Mouse (Mus musculus): ENCODE results near the gene Alg6. TPM values are rescaled to one million over a fixed set of nuclear protein-coding genes. Genes with fewer than 3 reads are reported as not detected.

Alg6 gene
- polyA plus RNA-seq, 1 experiment from 2014 or later, result 8.7 TPM

DNA sequence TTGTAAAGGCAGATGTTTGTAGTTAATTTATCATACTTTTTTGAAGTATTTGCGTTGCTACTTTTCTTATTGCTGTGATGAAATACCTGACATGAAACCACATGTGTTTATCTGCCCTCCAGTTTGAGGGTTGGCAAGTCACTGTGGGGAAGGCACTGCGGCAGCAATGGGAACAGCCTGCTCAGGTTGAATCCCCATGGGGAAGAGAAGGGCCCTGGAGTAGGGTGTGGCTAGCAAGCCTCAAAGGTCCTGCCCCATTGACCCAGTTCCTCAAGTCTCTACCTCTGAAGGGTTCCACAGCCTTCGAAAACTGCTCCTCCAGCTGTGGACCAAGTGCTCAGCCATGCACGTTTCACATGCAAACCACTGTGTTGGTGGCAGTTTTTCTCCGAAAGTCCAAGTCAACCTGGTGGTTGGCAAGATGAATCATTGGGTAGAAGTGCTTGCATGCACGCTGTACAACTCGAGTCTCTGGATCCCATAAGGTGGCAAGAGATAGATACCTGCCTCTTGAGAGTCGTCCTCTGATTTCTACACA, 10.5 kb downstream of the Alg6 start:
- no peak for ATAC-seq (ENCODE audit: extremely low read depth, insufficient number of reproducible peaks, low FRiP score, low TSS enrichment)
- Histone ChIP-seq H3K4me1 (no peaks in the 10 kb centered on the region), H3K4me2 (no peak overlapping the region), H3K36me3 (peaks cover 56% of the 10 kb centered on the region), H3K4me3 (no peak overlapping the region), H3K9me3 (peaks cover 14% of the 10 kb centered on the region), H3K9ac (no peak overlapping the region), H3K27me3 (replicated peaks) (no peaks in the 10 kb centered on the region), H3K27ac (replicated peaks) (no peak overlapping the region)
- WGBS, result 87% methylated on average over 8 of the region's 8 CpGs

DNA sequence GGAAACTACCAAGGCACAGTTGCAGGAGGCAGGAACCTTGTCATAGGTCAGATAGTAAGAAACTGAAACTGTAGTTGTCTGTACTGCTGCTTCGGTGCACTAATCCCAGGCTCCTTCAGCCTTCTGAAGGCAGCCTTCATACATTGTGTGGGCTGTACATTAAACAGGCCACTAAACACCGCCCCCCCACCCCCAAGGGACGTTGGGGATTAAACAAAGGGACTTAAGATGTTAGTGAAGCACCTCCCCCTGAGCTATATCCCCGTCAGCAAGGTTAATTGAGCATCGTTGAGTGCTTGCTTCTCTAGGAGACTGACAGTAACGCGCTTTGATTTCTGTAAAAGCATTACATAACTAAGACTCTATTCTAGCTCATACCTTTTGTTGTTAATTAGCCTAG, 24.4 kb downstream of the Alg6 start:
- WGBS, result 70% methylated on average over 7 of the region's 7 CpGs
- H3K9me3 ChIP-seq, result no peaks in the 10 kb centered on the region
- ATAC-seq (ENCODE audit: extremely low read depth, insufficient number of reproducible peaks, low FRiP score, low TSS enrichment), result no peak

DNA sequence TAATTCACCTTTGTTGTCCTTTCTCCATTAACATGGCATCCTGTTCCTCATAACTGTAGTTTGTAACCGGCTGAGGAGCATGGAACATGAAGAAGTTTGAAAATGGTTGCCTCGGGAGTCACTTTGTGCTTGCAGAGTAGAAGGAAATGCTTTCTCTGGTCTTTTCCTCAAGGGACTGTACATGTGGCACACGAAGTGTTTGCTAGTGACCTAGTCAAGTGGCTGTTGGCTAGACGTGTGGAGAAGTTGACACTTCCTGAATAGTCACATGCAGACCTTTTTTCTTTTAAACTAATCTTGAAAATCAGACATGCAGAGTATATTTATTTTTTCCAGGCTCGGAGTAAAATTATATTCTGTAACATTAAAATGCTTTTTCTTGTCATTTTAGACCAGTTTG, 37.0 kb downstream of the Alg6 start:
- Histone ChIP-seq H3K4me1 (no peaks in the 10 kb centered on the region), H3K9me3 (no peaks in the 10 kb centered on the region), H3K4me2 (no peak overlapping the region), H3K4me3 (no peak overlapping the region), H3K36me3 (peaks cover 31% of the 10 kb centered on the region), H3K27me3 (replicated peaks) (no peaks in the 10 kb centered on the region), H3K27ac (replicated peaks) (no peak overlapping the region), H3K9ac (no peak overlapping the region)
- WGBS, result 74% methylated on average over 5 of the region's 5 CpGs
- no peak for ATAC-seq (ENCODE audit: extremely low read depth, insufficient number of reproducible peaks, low FRiP score, low TSS enrichment)

More for the DNA sequence above, 24.4 kb downstream of the Alg6 start:
- Histone ChIP-seq H3K4me3 (no peak overlapping the region), H3K27ac (replicated peaks) (no peak overlapping the region), H3K4me1 (no peaks in the 10 kb centered on the region), H3K4me2 (no peak overlapping the region), H3K9ac (no peak overlapping the region), H3K27me3 (replicated peaks) (no peaks in the 10 kb centered on the region), H3K36me3 (peaks cover 4% of the 10 kb centered on the region; the same call in 1 of the 2 replicates)

DNA sequence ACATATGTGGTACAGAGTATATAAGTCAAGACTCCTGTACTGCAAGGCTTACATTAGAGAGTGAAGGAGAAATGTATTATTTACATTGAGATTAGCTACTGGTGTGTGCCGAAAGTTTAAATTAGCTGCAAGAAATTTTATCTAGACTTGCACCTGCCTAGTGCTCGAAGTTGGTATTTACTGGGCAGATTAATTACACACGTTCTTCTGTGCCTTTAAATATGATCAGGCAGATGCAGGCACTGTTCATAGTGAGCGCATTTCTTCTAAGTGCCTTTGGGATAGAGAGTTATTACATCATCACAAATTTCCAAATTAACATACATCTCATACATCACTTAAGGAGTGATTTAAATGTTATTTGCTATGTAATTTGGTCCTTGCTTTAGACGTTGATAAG, 50.8 kb downstream of the Alg6 start:
- Histone ChIP-seq H3K9me3 (no peaks in the 10 kb centered on the region), H3K4me1 (no peaks in the 10 kb centered on the region), H3K9ac (no peak overlapping the region), H3K27me3 (replicated peaks) (no peaks in the 10 kb centered on the region), H3K4me2 (no peak overlapping the region), H3K4me3 (no peak overlapping the region), H3K27ac (replicated peaks) (no peak overlapping the region), H3K36me3 (no peaks in the 10 kb centered on the region)
- 74% methylated on average over 5 of the region's 5 CpGs for WGBS
- no peak for ATAC-seq (ENCODE audit: extremely low read depth, insufficient number of reproducible peaks, low FRiP score, low TSS enrichment)

DNA sequence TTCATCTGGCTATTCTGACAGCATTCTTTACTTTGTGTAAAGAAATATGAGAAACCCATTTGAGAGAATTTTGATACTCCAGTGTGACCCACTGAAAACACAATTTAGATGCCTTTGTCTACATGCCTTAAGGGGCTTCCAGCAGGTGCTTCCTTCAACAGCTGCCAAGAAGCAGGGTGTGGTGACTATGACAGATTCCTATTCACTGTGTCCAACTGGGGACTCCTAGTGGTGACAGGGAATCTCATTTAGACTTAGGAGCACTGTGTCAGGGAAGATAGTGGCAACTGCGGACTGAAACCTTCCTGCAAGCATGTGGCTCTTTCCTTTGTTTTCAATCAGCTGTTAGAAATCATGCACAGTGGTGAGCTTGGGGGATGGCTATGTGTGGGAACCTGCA, 51.3 kb downstream of the Alg6 start:
- Histone ChIP-seq H3K36me3 (no peaks in the 10 kb centered on the region), H3K4me2 (no peak overlapping the region), H3K9me3 (no peaks in the 10 kb centered on the region), H3K27ac (replicated peaks) (no peak overlapping the region), H3K9ac (no peak overlapping the region), H3K27me3 (replicated peaks) (no peaks in the 10 kb centered on the region), H3K4me3 (no peak overlapping the region), H3K4me1 (no peaks in the 10 kb centered on the region)
- WGBS, result 31% methylated on average over 1 of the region's 1 CpGs
- no peak for ATAC-seq (ENCODE audit: extremely low read depth, insufficient number of reproducible peaks, low FRiP score, low TSS enrichment)

DNA sequence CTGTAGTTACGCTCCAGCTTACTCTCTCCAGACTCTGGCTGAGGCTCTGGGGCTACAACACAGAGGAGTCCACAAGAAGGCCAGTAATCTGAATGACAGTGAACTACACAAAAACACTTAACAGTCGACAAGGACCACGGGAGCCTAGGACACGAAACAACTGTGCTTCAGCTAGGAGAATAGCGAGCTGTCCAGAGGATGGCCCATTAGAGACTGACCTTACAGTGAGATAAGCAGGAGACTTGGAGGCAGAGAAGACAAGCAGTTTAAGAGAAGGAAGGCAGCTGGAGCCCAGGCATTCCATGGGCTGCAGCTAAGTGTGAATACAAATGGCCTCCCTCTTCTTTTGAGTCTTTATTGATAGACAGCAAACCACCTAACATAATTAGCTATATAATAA, 55.1 kb downstream of the Alg6 start:
- Histone ChIP-seq H3K4me1 (no peaks in the 10 kb centered on the region), H3K27me3 (replicated peaks) (no peaks in the 10 kb centered on the region), H3K9me3 (no peaks in the 10 kb centered on the region), H3K4me2 (no peak overlapping the region), H3K36me3 (no peaks in the 10 kb centered on the region), H3K9ac (no peak overlapping the region), H3K27ac (replicated peaks) (no peak overlapping the region), H3K4me3 (no peak overlapping the region)
- WGBS, result 66% methylated on average over 5 of the region's 5 CpGs
- ATAC-seq (ENCODE audit: extremely low read depth, insufficient number of reproducible peaks, low FRiP score, low TSS enrichment), result no peak

DNA sequence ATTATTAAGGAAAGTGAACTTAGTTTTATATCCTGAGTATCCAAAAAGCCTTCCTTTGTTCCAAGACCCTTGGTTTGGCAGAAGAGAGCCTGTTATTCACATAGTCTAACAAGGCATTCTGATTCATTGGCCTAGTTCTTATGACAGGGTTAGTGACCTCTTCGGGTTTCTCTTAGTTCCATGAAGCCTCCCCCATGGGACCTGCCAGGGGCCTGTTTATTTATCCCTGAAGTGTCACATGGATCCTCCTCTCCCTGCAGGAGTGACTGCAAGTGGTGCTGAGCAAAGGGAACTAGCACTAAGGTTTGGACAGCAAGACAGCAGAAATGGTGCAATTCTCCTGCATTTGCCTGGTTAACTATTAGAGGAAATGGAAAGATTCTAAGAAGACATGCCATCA, 57.6 kb downstream of the Alg6 start:
- H3K4me1 ChIP-seq, result no peaks in the 10 kb centered on the region
- H3K4me3 ChIP-seq, result no peak overlapping the region
- no peak overlapping the region for H3K4me2 ChIP-seq
- no peak overlapping the region for H3K27ac ChIP-seq (replicated peaks)
- ATAC-seq (ENCODE audit: extremely low read depth, insufficient number of reproducible peaks, low FRiP score, low TSS enrichment), result no peak
- H3K9ac ChIP-seq, result no peak overlapping the region
- H3K36me3 ChIP-seq, result no peaks in the 10 kb centered on the region
- H3K9me3 ChIP-seq, result no peaks in the 10 kb centered on the region
- no peaks in the 10 kb centered on the region for H3K27me3 ChIP-seq (replicated peaks)
- WGBS, result 48% methylated on average over 1 of the region's 1 CpGs

DNA sequence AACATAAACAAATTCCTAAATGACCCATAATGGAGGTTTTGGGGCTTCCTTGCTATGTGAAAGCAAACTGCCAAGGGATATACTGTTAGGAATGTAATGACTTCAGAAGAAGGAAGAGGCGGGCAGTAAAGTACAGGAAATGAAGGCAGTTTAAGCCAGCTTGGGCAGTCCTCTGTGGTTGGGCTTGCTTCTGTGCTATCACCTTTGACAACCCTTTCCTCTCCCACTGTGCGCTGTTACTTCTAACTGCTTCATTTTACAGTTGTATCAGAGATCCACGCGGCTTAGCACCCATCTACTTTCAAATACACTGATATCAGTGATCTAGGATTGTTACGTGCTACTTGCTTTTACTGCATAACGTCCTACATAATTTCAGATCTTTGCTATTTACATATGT, 76.9 kb downstream of the Alg6 start:
- Histone ChIP-seq H3K4me2 (no peak overlapping the region), H3K27me3 (replicated peaks) (no peaks in the 10 kb centered on the region), H3K36me3 (peaks cover 25% of the 10 kb centered on the region), H3K9ac (no peak overlapping the region), H3K4me1 (no peaks in the 10 kb centered on the region), H3K9me3 (no peaks in the 10 kb centered on the region), H3K27ac (replicated peaks) (no peak overlapping the region), H3K4me3 (no peak overlapping the region)
- 81% methylated on average over 6 of the region's 6 CpGs for WGBS
- ATAC-seq (ENCODE audit: extremely low read depth, insufficient number of reproducible peaks, low FRiP score, low TSS enrichment), result no peak

Other genes starting within 250 kb of the Alg6 start
- not detected in 2 replicates for gene Foxd3, start 59.4 kb upstream of the Alg6 start, polyA plus RNA-seq (2015; fragmentation: Nextera tagmentation; extraction: Ambion mirVana)
- gene Efcab7, start 113.5 kb downstream of the Alg6 start, polyA plus RNA-seq (2015; fragmentation: Nextera tagmentation; extraction: Ambion mirVana), result 6.8 and 9.4 TPM in 2 replicates
- 230 and 246 TPM in 2 replicates for gene Pgm1, start 213.8 kb downstream of the Alg6 start, polyA plus RNA-seq (2015; fragmentation: Nextera tagmentation; extraction: Ambion mirVana)
- 33.2 and 35.9 TPM in 2 replicates for gene Itgb3bp, start 214.1 kb downstream of the Alg6 start, polyA plus RNA-seq (2015; fragmentation: Nextera tagmentation; extraction: Ambion mirVana)